Mouse (Mus musculus) bone marrow macrophage, adult 2 months (primary cell): ENCODE results near the gene Pard3.
A peak's percentile ranks its signal among the peaks of the same experiment; 100 is the strongest.

Experiments used
- CTCF ChIP-seq: IDR thresholded peaks from 2 replicates; pipeline ENCODE4 v1.5.1; 2012; ENCODE audit warnings: low read depth, mild to moderate bottlenecking, low read length, moderate library complexity
- POLR2A ChIP-seq: IDR thresholded peaks from 2 replicates; pipeline ENCODE4 v1.6.1; 2012; ENCODE audit warnings: mild to moderate bottlenecking, low read depth, low read length, borderline replicate concordance

GRCm38 (mm10) chr8:127191387-127191786 lies 127.7 kb downstream of the Pard3 start:
- TF ChIP-seq CTCF (peak; percentile 56), POLR2A (no peak)
